Mouse (Mus musculus) MEL (cell line): ENCODE measurements around the gene Treml2. TPM values are rescaled to one million over a fixed set of nuclear protein-coding genes. Genes with fewer than 3 reads are reported as not detected.

Experiments used
- DNase-seq: peaks from one replicate; pipeline ENCODE4 v3.0.0; 2011; ENCODE audit warnings: low read depth, low spot score
- H3K27ac ChIP-seq: 2 replicates; pipeline ENCODE4 v1.5.1; 2012; ENCODE audit warnings: low read depth, mild to moderate bottlenecking, control low read depth, low read length, moderate library complexity; ENCODE audit not compliant: control insufficient read depth
- H3K27me3 ChIP-seq, 2 experiments: fragments of 150-350 bp in 1 of 2; sonication (generic) in 1 of 2; 2 replicates each; pipeline ENCODE4 v1.6.1; 2012; ENCODE audit warnings: low read length in 2 of 2, mild to moderate bottlenecking in 2 of 2, improper control_type of control experiment in 1 of 2, moderate library complexity in 1 of 2; ENCODE audit not compliant: insufficient read depth in 2 of 2, control insufficient read depth in 1 of 2
- H3K36me3 ChIP-seq, 2 experiments: 2 replicates each; pipeline ENCODE4 v1.6.1; 2012 to 2014; ENCODE audit warnings: low read length in 2 of 2, improper control_type of control experiment in 1 of 2, inconsistent platforms in 1 of 2, mild to moderate bottlenecking in 1 of 2; ENCODE audit not compliant: insufficient read depth in 2 of 2, control insufficient read depth in 1 of 2
- H3K4me1 ChIP-seq, 2 experiments: fragments of 150-350 bp in 1 of 2; sonication (generic) in 1 of 2; 2 replicates each; pipeline ENCODE4 v1.6.1; 2012; ENCODE audit warnings: low read length in 2 of 2, improper control_type of control experiment in 1 of 2, mild to moderate bottlenecking in 1 of 2; ENCODE audit not compliant: insufficient read depth in 2 of 2, control insufficient read depth in 1 of 2
- H3K4me3 ChIP-seq, 2 experiments: fragments of 150-350 bp in 1 of 2; sonication (generic) in 1 of 2; 2 replicates each; pipeline ENCODE4 v1.5.1; 2012; ENCODE audit warnings: low read depth in 2 of 2, low read length in 2 of 2, mild to moderate bottlenecking in 2 of 2, moderate library complexity in 2 of 2, control low read depth in 1 of 2, improper control_type of control experiment in 1 of 2; ENCODE audit not compliant: control insufficient read depth in 1 of 2, insufficient read depth in 1 of 2
- H3K79me2 ChIP-seq: 2 replicates; pipeline ENCODE4 v1.6.1; 2012; ENCODE audit warnings: mild to moderate bottlenecking, low read length, moderate library complexity; ENCODE audit not compliant: control insufficient read depth, poor library complexity, insufficient read depth
- H3K9ac ChIP-seq: 2 replicates; pipeline ENCODE4 v1.6.1; 2012; ENCODE audit warnings: low read depth, mild to moderate bottlenecking, control low read depth, low read length, moderate library complexity; ENCODE audit not compliant: control insufficient read depth, poor library complexity, severe bottlenecking
- H3K9me3 ChIP-seq: fragments of 150-350 bp; sonication (generic); replicated peaks from 2 replicates; pipeline ENCODE4 v1.6.1; 2012; ENCODE audit warnings: mild to moderate bottlenecking, low read length, improper control_type of control experiment, moderate library complexity; ENCODE audit not compliant: insufficient read depth
- CHD1 ChIP-seq: IDR thresholded peaks from 2 replicates; pipeline ENCODE4 v1.6.1; 2012; ENCODE audit warnings: low read depth, mild to moderate bottlenecking, inconsistent platforms, low read length, improper control_type of control experiment
- ELF1 ChIP-seq: IDR thresholded peaks from 2 replicates; pipeline ENCODE4 v1.6.1; 2014; ENCODE audit warnings: low read depth, mild to moderate bottlenecking, inconsistent platforms, low read length, improper control_type of control experiment, moderate library complexity
- EP300 ChIP-seq, 2 experiments: IDR thresholded peaks; 2 replicates each; pipeline ENCODE4 v1.6.1; 2011; ENCODE audit warnings: improper control_type of control experiment in 2 of 2, low read length in 2 of 2, low read depth in 1 of 2, mild to moderate bottlenecking in 1 of 2
- HCFC1 ChIP-seq: IDR thresholded peaks from 2 replicates; pipeline ENCODE4 v1.6.1; 2012; ENCODE audit warnings: low read depth, mild to moderate bottlenecking, inconsistent platforms, low read length, improper control_type of control experiment, moderate library complexity
- MAZ ChIP-seq: IDR thresholded peaks from 2 replicates; pipeline ENCODE4 v1.6.1; 2012; ENCODE audit warnings: low read depth, mild to moderate bottlenecking, inconsistent platforms, low read length, improper control_type of control experiment
- MXI1 ChIP-seq: IDR thresholded peaks from 2 replicates; pipeline ENCODE4 v1.6.1; 2011; ENCODE audit warnings: mild to moderate bottlenecking, low read depth, low read length, improper control_type of control experiment
- MYB ChIP-seq: IDR thresholded peaks from 2 replicates; pipeline ENCODE4 v1.6.1; 2011; ENCODE audit warnings: mild to moderate bottlenecking, low read depth, low read length, improper control_type of control experiment
- MYC ChIP-seq: IDR thresholded peaks from 2 replicates; pipeline ENCODE4 v1.6.1; 2011; ENCODE audit warnings: low read depth, mild to moderate bottlenecking, low read length, improper control_type of control experiment, moderate library complexity
- NELFE ChIP-seq: IDR thresholded peaks from 2 replicates; pipeline ENCODE4 v1.6.1; 2011; ENCODE audit warnings: low read depth, low read length, improper control_type of control experiment
- NRF1 ChIP-seq: IDR thresholded peaks from 2 replicates; pipeline ENCODE4 v1.6.1; 2014; ENCODE audit warnings: low read depth, mild to moderate bottlenecking, inconsistent platforms, low read length, improper control_type of control experiment, moderate library complexity; ENCODE audit not compliant: poor library complexity, insufficient read depth, severe bottlenecking
- POLR2AphosphoS5 ChIP-seq: IDR thresholded peaks from 2 replicates; pipeline ENCODE4 v1.6.1; 2012; ENCODE audit warnings: low read depth, borderline replicate concordance, mild to moderate bottlenecking, inconsistent platforms, low read length, moderate library complexity, mixed read lengths
- SIN3A ChIP-seq: IDR thresholded peaks from 2 replicates; pipeline ENCODE4 v1.6.1; 2012; ENCODE audit warnings: low read length, improper control_type of control experiment, inconsistent platforms
- TAL1 ChIP-seq: IDR thresholded peaks from 2 replicates; pipeline ENCODE4 v1.6.1; 2012; ENCODE audit warnings: mild to moderate bottlenecking, inconsistent platforms, low read length, moderate library complexity, mixed read lengths
- TBP ChIP-seq: IDR thresholded peaks from 2 replicates; pipeline ENCODE4 v1.8.0; 2011; ENCODE audit warnings: low read depth, low read length, improper control_type of control experiment
- ZC3H11A ChIP-seq: IDR thresholded peaks from 2 replicates; pipeline ENCODE4 v1.6.1; 2012; ENCODE audit warnings: low read depth, mild to moderate bottlenecking, inconsistent platforms, low read length, improper control_type of control experiment
- ZMIZ1 ChIP-seq: IDR thresholded peaks from 2 replicates; pipeline ENCODE4 v1.6.1; 2012; ENCODE audit warnings: low read depth, mild to moderate bottlenecking, inconsistent platforms, low read length, improper control_type of control experiment, moderate library complexity
- polyA plus RNA-seq, 2 experiments: library from polyadenylated mRNA; stranded (reverse) in 1 of 2; unstranded in 1 of 2; fragments of >175 nt in 1 of 2; fragments of >200 nt in 1 of 2; gene quantifications; 2 replicates each; pipeline versions ENCODE4 v1.2.1 to v1.2.4; 2012; ENCODE audit warnings: low replicate concordance in 2 of 2, low read depth in 1 of 2; ENCODE audit not compliant: insufficient read length in 2 of 2, insufficient read depth in 1 of 2, missing spikeins in 1 of 2
- total RNA-seq: library from RNA; depleted of rRNA; stranded (reverse); fragments of 300-350 nt; gene quantifications from 2 replicates; pipeline ENCODE4 v1.2.3, GENCODE M21; 2012

Gene Treml2
- total and polyA plus RNA-seq, 3 experiments, result 27.7 to 52.7 TPM; not detected in 1

DNA sequence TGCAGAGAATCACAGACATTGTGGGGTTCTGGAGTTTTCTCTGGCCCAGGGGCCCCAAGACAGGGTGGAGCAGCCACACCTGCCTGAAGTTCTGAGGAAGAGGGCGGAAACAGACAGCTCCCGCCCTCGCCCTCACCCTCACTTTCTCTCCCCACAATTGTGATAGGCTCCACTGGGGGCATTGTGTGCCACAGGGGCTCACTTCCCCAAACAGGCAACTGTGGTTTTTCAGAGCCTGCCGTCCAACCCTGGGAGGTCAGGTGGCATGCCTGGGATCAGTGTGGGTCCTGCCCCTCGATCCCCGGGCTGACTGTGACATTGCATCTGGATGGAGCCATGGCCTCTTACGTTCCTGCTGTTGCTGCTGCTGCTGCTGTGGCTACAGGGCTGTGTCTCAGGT, 901 bp downstream of the Treml2 start (continued):
- TF ChIP-seq MYC, result no peak
- peak; percentile 49 for TF ChIP-seq NELFE

DNA sequence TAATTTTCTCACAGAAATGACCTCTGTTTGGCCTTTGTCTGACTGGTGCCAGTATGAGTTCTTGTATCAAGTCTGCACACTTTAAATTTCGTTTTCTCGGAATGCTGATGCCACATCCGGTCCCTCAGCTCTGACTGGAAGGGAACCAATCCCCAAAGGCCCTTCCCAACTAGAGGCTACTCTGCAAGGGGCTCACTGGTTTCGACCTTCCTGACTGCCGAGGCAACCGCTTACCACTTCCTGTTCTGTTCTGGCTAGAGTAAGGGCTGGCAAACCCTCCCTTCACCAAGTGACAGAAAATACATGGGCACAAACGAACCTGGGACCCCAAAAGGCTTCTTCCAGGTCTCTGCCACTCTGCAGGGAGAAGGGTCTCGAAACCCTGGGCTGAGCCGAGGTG, 1.6 kb downstream of the Treml2 start:
- H3K4me1 ChIP-seq, result peaks cover 7 to 17% of the 10 kb centered on the region in 2 experiments
- peak overlapping the region; percentile 62 for H3K9ac ChIP-seq
- H3K79me2 ChIP-seq, result peaks cover 8% of the 10 kb centered on the region
- peaks cover 0 to 13% of the 10 kb centered on the region in 2 experiments; a peak in 3 of 4 replicates for H3K36me3 ChIP-seq
- no peaks in the 10 kb centered on the region for H3K9me3 ChIP-seq
- peak; percentile 74 for DNase-seq
- H3K4me3 ChIP-seq, result peak overlapping the region; percentile 56 to 80
- TF ChIP-seq POLR2AphosphoS5, result no peak
- TF ChIP-seq TBP, result peak; percentile 52; the same call in 1 of the 2 replicates
- TF ChIP-seq ZMIZ1, result 0 out of 2 replicates have a peak, but pooled peaks have one; percentile 10
- TF ChIP-seq TAL1, result no peak
- TF ChIP-seq EP300 (IDR thresholded peaks at IDR 0.05; ENCODE audit: low read depth in 1 of 2, low read length in 2 of 2), result no peak
- TF ChIP-seq HCFC1, result 0 out of 2 replicates have a peak, but pooled peaks have one; percentile 36
- TF ChIP-seq, all 39 proteins: peak for 3
- Histone ChIP-seq H3K27me3 (no peaks in the 10 kb centered on the region), H3K27ac (peak overlapping the region; percentile 96)

DNA sequence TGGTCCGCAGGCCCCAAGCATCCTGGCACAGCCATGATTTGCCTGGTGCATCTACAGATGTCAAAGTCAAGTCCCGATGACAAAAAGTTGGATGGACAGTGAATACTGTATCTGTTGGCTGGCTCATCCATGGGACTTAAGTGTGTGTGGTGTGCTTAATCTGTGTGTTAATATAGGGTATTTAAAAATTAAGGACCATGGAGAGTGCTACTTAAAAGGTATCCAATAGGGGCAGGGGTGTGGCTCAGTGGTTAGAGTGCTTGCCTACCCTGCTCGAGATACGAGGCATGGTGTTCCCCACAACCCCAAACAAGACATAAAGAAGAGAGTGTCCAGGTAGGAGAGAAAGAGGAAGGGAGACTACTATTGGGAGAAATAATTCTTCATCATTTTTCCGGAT, 2.5 kb downstream of the Treml2 start:
- H3K79me2 ChIP-seq, result peaks cover 8% of the 10 kb centered on the region
- H3K4me1 ChIP-seq, result peaks cover 7 to 17% of the 10 kb centered on the region in 2 experiments
- no peak overlapping the region for H3K9ac ChIP-seq
- H3K27ac ChIP-seq, result no peak overlapping the region
- H3K9me3 ChIP-seq, result no peaks in the 10 kb centered on the region
- H3K4me3 ChIP-seq, result no peak overlapping the region
- no peaks in the 10 kb centered on the region for H3K27me3 ChIP-seq
- TF ChIP-seq ZC3H11A (no peak), ELF1 (no peak), NRF1 (no peak), CHD1 (no peak), MAZ (no peak), MXI1 (peak; percentile 79), MYB (no peak), SIN3A (peak; percentile 96), MYC (no peak), TAL1 (no peak)
- peaks cover 0 to 13% of the 10 kb centered on the region in 2 experiments; a peak in 3 of 4 replicates for H3K36me3 ChIP-seq
- DNase-seq, result peak; percentile 64
